Mouse (Mus musculus): ENCODE data around the gene Ltb4r2. TPM values are rescaled to one million over a fixed set of nuclear protein-coding genes. Genes with fewer than 3 reads are reported as not detected.
"Not testable (repeated sequence)": the region's sequence is repeated elsewhere in the genome, so short reads cannot be mapped to it uniquely, and the experiment has no call there.

The Ltb4r2 gene
- polyA plus RNA-seq, 1 experiment from 2014 or later: 0.25 TPM

- H3K9ac ChIP-seq: no peak overlapping the region
- H3K36me3 ChIP-seq: peaks cover 44% of the 10 kb centered on the region
- ATAC-seq (ENCODE audit: extremely low read depth, insufficient number of reproducible peaks, low FRiP score, low TSS enrichment): no peak
- H3K4me2 ChIP-seq: no peak overlapping the region
- H3K27ac ChIP-seq (replicated peaks): no peak overlapping the region
- H3K4me3 ChIP-seq: no peak overlapping the region
- H3K9me3 ChIP-seq: no peaks in the 10 kb centered on the region
- H3K4me1 ChIP-seq: no peaks in the 10 kb centered on the region
- WGBS: 80% methylated on average over 9 of the region's 9 CpGs
- H3K27me3 ChIP-seq (replicated peaks): peaks cover 4% of the 10 kb centered on the region; the same call in 1 of the 2 replicates
Observed at GRCm38 (mm10) chr14:55737086-55737687, 24.0 kb upstream of the Ltb4r2 start.

GRCm38 (mm10) chr14:55743711-55744110 lies 17.5 kb upstream of the Ltb4r2 start:
- H3K36me3 ChIP-seq: peaks cover 60% of the 10 kb centered on the region
- ATAC-seq (ENCODE audit: extremely low read depth, insufficient number of reproducible peaks, low FRiP score, low TSS enrichment): no peak

GRCm38 (mm10) chr14:55745180-55745860 lies 15.9 kb upstream of the Ltb4r2 start, which contains the start of the genes Dhrs1 and Nop9:
Gene Dhrs1, minus strand, starts transcription at chr14:55745690.
Gene Nop9, plus strand, starts transcription at chr14:55745693.
- Histone ChIP-seq H3K36me3 (peaks cover 60% of the 10 kb centered on the region), H3K27me3 (replicated peaks) (no peaks in the 10 kb centered on the region), H3K4me2 (peak within 1 kb of the TSS; percentile 99), H3K4me1 (peaks cover 35% of the 10 kb centered on the region), H3K27ac (replicated peaks) (peak within 1 kb of the TSS; percentile 53; the same call in 1 of the 2 replicates), H3K9ac (peak within 1 kb of the TSS; percentile 90), H3K4me3 (peak within 1 kb of the TSS; percentile 73), H3K9me3 (no peaks in the 10 kb centered on the region)
- under 1% methylated on average over 45 of the region's 48 CpGs for WGBS
- peak; percentile 83 for ATAC-seq (ENCODE audit: extremely low read depth, insufficient number of reproducible peaks, low FRiP score, low TSS enrichment)

More at GRCm38 (mm10) chr14:55743711-55744110, 17.5 kb upstream of the Ltb4r2 start:
- no peaks in the 10 kb centered on the region for H3K27me3 ChIP-seq (replicated peaks)
- peak overlapping the region; percentile 74 for H3K9ac ChIP-seq
- H3K9me3 ChIP-seq: no peaks in the 10 kb centered on the region
- peak overlapping the region; percentile 99 for H3K4me2 ChIP-seq
- peaks cover 35% of the 10 kb centered on the region for H3K4me1 ChIP-seq
- 17% methylated on average over 10 of the region's 10 CpGs for WGBS
- H3K4me3 ChIP-seq: peak overlapping the region; percentile 19
- H3K27ac ChIP-seq (replicated peaks): no peak overlapping the region

DNA sequence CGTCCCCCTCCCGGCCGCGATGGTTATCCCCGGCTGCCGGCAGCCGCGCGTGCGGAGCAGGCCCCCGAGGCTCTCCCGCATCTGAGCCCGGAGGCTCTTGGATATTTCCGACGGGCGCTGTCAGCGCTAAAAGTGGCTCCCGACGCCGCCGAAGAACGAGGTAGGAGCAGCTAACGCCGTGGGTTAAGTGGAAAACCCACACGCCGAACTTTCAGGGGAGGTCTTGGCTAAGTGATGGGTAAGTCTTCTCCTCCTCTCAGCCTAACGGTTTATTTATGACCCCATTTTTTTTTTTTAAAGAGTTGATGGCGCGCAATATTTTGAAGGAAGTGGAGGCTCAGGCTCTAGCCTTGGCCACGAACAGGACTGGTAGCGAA lies 15.4 kb upstream of the Ltb4r2 start:
- Histone ChIP-seq H3K4me2 (peak overlapping the region; percentile 99), H3K9me3 (no peaks in the 10 kb centered on the region), H3K9ac (peak overlapping the region; percentile 90), H3K27me3 (replicated peaks) (no peaks in the 10 kb centered on the region), H3K27ac (replicated peaks) (0 out of 2 replicates have a peak overlapping the region, but pooled peaks have one; percentile 13), H3K36me3 (peaks cover 60% of the 10 kb centered on the region), H3K4me1 (peaks cover 35% of the 10 kb centered on the region), H3K4me3 (peak overlapping the region; percentile 73)
- ATAC-seq (ENCODE audit: extremely low read depth, insufficient number of reproducible peaks, low FRiP score, low TSS enrichment): no peak
- WGBS: 0% methylated on average over 31 of the region's 31 CpGs

GRCm38 (mm10) chr14:55747051-55747847 lies 14.0 kb upstream of the Ltb4r2 start:
- Histone ChIP-seq H3K27ac (replicated peaks) (no peak overlapping the region), H3K9ac (peak overlapping the region; percentile 90; the same call in 1 of the 2 replicates), H3K4me1 (peaks cover 35% of the 10 kb centered on the region), H3K9me3 (no peaks in the 10 kb centered on the region), H3K27me3 (replicated peaks) (no peaks in the 10 kb centered on the region), H3K36me3 (peaks cover 60% of the 10 kb centered on the region), H3K4me3 (peak overlapping the region; percentile 73; the same call in 1 of the 2 replicates), H3K4me2 (peak overlapping the region; percentile 99)
- 84% methylated on average over 10 of the region's 10 CpGs for WGBS
- no peak for ATAC-seq (ENCODE audit: extremely low read depth, insufficient number of reproducible peaks, low FRiP score, low TSS enrichment)

- no peak for ATAC-seq (ENCODE audit: extremely low read depth, insufficient number of reproducible peaks, low FRiP score, low TSS enrichment)
- no peaks in the 10 kb centered on the region for H3K9me3 ChIP-seq
- H3K4me1 ChIP-seq: peaks cover 25% of the 10 kb centered on the region
- WGBS: 27% methylated on average over 6 of the region's 6 CpGs
- no peak overlapping the region for H3K4me3 ChIP-seq
- peaks cover 20% of the 10 kb centered on the region for H3K27me3 ChIP-seq (replicated peaks)
- peaks cover 43% of the 10 kb centered on the region for H3K36me3 ChIP-seq
- peak overlapping the region; percentile 28; the same call in 1 of the 2 replicates for H3K9ac ChIP-seq
- H3K27ac ChIP-seq (replicated peaks): no peak overlapping the region
- peak overlapping the region; percentile 51 for H3K4me2 ChIP-seq
Observed at GRCm38 (mm10) chr14:55757566-55757965, 3.7 kb upstream of the Ltb4r2 start.

- peaks cover 33% of the 10 kb centered on the region for H3K4me1 ChIP-seq
- peak within 1 kb of the TSS; percentile 18 for H3K4me3 ChIP-seq
- 11% methylated on average over 8 of the region's 8 CpGs for WGBS
- peak within 1 kb of the TSS; percentile 51 for H3K4me2 ChIP-seq
- ATAC-seq (ENCODE audit: extremely low read depth, insufficient number of reproducible peaks, low FRiP score, low TSS enrichment): no peak
- H3K36me3 ChIP-seq: peaks cover 35% of the 10 kb centered on the region
- H3K9me3 ChIP-seq: no peaks in the 10 kb centered on the region
- peak within 1 kb of the TSS; percentile 28 for H3K9ac ChIP-seq
- peaks cover 28% of the 10 kb centered on the region for H3K27me3 ChIP-seq (replicated peaks)
- no peak within 1 kb of the TSS for H3K27ac ChIP-seq (replicated peaks)
Observed at GRCm38 (mm10) chr14:55758363-55758784, 2.9 kb upstream of the Ltb4r2 start, which contains the start of gene Cideb. Gene Cideb, minus strand, starts transcription at chr14:55758458.

- ATAC-seq (ENCODE audit: extremely low read depth, insufficient number of reproducible peaks, low FRiP score, low TSS enrichment); H3K9me3 ChIP-seq; H3K27ac ChIP-seq (replicated peaks): not testable (repeated sequence)
- H3K4me2 ChIP-seq: peak overlapping the region; percentile 65
- WGBS: 3% methylated on average over 6 of the region's 6 CpGs
- peaks cover 46% of the 10 kb centered on the region for H3K4me1 ChIP-seq
- peaks cover 45% of the 10 kb centered on the region for H3K27me3 ChIP-seq (replicated peaks)
- H3K4me3 ChIP-seq: peak overlapping the region; percentile 34
- peak overlapping the region; percentile 72; the same call in 1 of the 2 replicates for H3K9ac ChIP-seq
- H3K36me3 ChIP-seq: peaks cover 17% of the 10 kb centered on the region
Observed at GRCm38 (mm10) chr14:55760156-55760555, 1.1 kb upstream of the Ltb4r2 start.

DNA sequence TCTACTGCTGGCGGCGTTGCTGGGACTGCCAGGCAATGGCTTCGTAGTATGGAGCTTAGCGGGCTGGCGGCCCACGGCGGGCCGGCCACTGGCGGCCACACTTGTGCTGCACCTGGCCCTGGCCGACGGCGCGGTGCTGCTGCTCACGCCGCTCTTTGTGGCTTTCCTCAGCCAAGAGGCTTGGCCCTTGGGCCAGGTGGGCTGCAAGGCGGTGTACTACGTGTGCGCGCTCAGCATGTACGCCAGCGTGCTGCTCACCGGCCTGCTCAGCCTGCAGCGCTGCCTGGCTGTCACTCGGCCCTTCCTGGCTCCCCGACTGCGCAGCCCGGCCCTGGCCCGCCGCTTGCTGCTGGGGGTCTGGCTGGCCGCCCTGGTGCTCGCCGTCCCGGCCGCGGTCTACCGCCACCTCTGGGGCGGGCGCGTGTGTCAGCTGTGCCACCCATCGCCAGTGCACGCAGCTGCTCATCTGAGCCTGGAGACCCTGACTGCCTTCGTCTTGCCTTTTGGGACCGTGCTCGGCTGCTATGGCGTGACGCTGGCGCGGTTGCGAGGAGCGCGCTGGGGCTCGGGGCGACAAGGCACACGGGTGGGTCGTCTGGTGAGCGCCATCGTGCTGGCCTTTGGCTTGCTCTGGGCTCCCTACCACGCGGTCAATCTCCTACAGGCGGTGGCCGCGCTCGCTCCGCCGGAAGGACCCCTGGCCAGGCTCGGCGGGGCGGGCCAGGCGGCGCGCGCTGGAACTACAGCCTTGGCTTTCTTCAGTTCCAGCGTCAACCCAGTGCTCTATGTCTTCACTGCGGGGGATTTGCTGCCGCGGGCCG lies 983 bp downstream of the Ltb4r2 start:
- H3K9ac ChIP-seq: peak overlapping the region; percentile 84
- H3K27me3 ChIP-seq (replicated peaks): peaks cover 64% of the 10 kb centered on the region
- peak overlapping the region; percentile 59 for H3K4me3 ChIP-seq
- ATAC-seq (ENCODE audit: extremely low read depth, insufficient number of reproducible peaks, low FRiP score, low TSS enrichment): peak; percentile 22; the same call in 1 of the 2 replicates
- H3K27ac ChIP-seq (replicated peaks): 0 out of 2 replicates have a peak overlapping the region, but pooled peaks have one; percentile 54
- peak overlapping the region; percentile 92 for H3K4me2 ChIP-seq
- 1% methylated on average over 77 of the region's 77 CpGs for WGBS
- H3K36me3 ChIP-seq: no peaks in the 10 kb centered on the region
- peaks cover 47% of the 10 kb centered on the region for H3K4me1 ChIP-seq
- no peaks in the 10 kb centered on the region for H3K9me3 ChIP-seq

DNA sequence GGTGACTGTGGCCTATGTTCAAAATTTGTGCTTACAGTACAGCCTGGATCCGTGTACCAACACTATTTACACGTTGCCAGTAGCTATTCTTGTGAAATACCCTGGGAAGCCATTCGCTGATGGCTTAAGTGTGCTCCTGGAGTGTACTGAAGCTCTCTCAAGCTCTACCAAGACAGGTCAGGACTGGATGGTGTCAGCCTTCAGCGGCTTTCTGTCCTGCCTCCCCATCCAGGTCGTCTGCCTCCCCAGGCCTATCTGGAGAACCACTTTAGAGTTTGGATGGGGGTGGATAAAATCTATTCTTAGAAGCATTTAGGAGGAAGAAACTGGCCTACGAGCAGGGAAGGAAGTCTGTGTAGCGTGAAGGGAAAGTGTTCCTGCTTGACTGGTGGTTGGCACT lies 1.9 kb downstream of the Ltb4r2 start:
- Histone ChIP-seq H3K27ac (replicated peaks) (peak overlapping the region; percentile 54), H3K4me2 (peak overlapping the region; percentile 92), H3K4me1 (peaks cover 46% of the 10 kb centered on the region), H3K27me3 (replicated peaks) (peaks cover 72% of the 10 kb centered on the region), H3K9ac (peak overlapping the region; percentile 84), H3K36me3 (no peaks in the 10 kb centered on the region), H3K9me3 (no peaks in the 10 kb centered on the region), H3K4me3 (peak overlapping the region; percentile 59; the same call in 1 of the 2 replicates)
- ATAC-seq (ENCODE audit: extremely low read depth, insufficient number of reproducible peaks, low FRiP score, low TSS enrichment): no peak
- WGBS: 18% methylated on average over 7 of the region's 7 CpGs
